Mouse (Mus musculus): Measurements from ENCODE around the gene Bach2.

DNA sequence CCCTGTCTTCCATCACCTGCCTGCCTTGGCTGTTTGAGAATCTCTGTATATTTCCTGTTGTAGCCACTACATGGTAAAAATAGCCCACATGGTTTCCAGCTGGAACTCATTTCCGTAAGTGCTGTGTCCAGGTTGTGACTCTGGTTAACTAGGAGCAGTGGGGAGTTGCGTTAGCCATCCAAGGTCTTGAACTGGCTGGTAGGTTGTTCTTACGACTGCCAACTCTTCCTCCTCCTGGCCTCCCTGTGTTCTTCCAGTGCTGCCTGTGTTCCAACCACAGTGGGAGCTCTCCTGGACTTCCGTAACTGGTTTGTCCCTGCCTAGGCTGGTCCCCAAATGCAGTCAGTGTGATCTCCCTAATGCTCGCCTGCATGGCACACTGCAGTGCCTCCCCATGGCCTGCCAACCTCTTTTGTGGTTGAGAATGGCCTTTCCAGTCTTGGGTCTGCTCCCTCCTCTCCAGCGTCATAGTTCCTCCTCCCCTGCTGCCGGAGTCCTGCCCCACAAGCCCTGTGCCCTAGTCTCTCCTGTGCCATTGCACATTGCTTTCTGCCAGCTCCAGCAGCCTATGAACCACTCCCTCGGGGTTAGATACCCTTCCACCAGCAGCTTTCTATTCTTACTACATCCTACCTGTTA lies 298.4 kb downstream of the Bach2 start:
- TF ChIP-seq CTCF (IDR thresholded peaks at IDR 0.05; ENCODE audit: extremely low read depth, insufficient read depth, insufficient read length, insufficient replicate concordance) (no peak), POLR2A (IDR thresholded peaks at IDR 0.05; ENCODE audit: low read depth, low read length) (no peak)

Data from spleen, adult 2 months (tissue).